Mouse (Mus musculus): ENCODE data around the gene Zfp940. TPM values are rescaled to one million over a fixed set of nuclear protein-coding genes. Genes with fewer than 3 reads are reported as not detected.

The Zfp940 gene
- polyA plus RNA-seq, 1 experiment from 2014 or later, result 5.6 TPM

- no peak overlapping the region for H3K27ac ChIP-seq
- H3K27me3 ChIP-seq, result no peaks in the 10 kb centered on the region
- H3K4me3 ChIP-seq, result no peak overlapping the region
- H3K36me3 ChIP-seq, result peaks cover 66% of the 10 kb centered on the region
- WGBS, result 34% methylated on average over 27 of the region's 27 CpGs
- no peak for ATAC-seq (ENCODE audit: insufficient number of reproducible peaks, low FRiP score, low TSS enrichment, low read depth)
- H3K4me1 ChIP-seq, result no peaks in the 10 kb centered on the region
- H3K9me3 ChIP-seq, result no peaks in the 10 kb centered on the region
- no peak overlapping the region for H3K9ac ChIP-seq
- no peak overlapping the region for H3K4me2 ChIP-seq
Measured at GRCm38 (mm10) chr7:29792906-29793305, 60.6 kb downstream of the Zfp940 start.

GRCm38 (mm10) chr7:29785888-29786287, 67.6 kb downstream of the Zfp940 start:
- Histone ChIP-seq H3K4me3 (peak overlapping the region; percentile 88), H3K27me3 (no peaks in the 10 kb centered on the region), H3K4me1 (peaks cover 17% of the 10 kb centered on the region), H3K27ac (no peak overlapping the region), H3K4me2 (peak overlapping the region; percentile 73), H3K36me3 (peaks cover 36% of the 10 kb centered on the region), H3K9ac (peak overlapping the region; percentile 17; the same call in 1 of the 2 replicates), H3K9me3 (no peaks in the 10 kb centered on the region)
- WGBS, result 75% methylated on average over 5 of the region's 5 CpGs
- no peak for ATAC-seq (ENCODE audit: insufficient number of reproducible peaks, low FRiP score, low TSS enrichment, low read depth)

- peak overlapping the region; percentile 88 for H3K4me3 ChIP-seq
- peak overlapping the region; percentile 73 for H3K4me2 ChIP-seq
- H3K27ac ChIP-seq, result no peak overlapping the region
- no peaks in the 10 kb centered on the region for H3K27me3 ChIP-seq
- peaks cover 17% of the 10 kb centered on the region for H3K4me1 ChIP-seq
- H3K9ac ChIP-seq, result no peak overlapping the region
- 48% methylated on average over 8 of the region's 8 CpGs for WGBS
- H3K9me3 ChIP-seq, result no peaks in the 10 kb centered on the region
- H3K36me3 ChIP-seq, result peaks cover 27% of the 10 kb centered on the region
- ATAC-seq (ENCODE audit: insufficient number of reproducible peaks, low FRiP score, low TSS enrichment, low read depth), result no peak
Measured at GRCm38 (mm10) chr7:29785023-29785422, 68.4 kb downstream of the Zfp940 start.

- WGBS, result 1% methylated on average over 44 of the region's 45 CpGs
- Histone ChIP-seq H3K9ac (peak within 1 kb of the TSS; percentile 82), H3K27ac (peak within 1 kb of the TSS; percentile 87), H3K4me3 (peak within 1 kb of the TSS; percentile 88), H3K4me1 (peaks cover 17% of the 10 kb centered on the region), H3K4me2 (peak within 1 kb of the TSS; percentile 73), H3K9me3 (no peaks in the 10 kb centered on the region), H3K27me3 (no peaks in the 10 kb centered on the region), H3K36me3 (peaks cover 22% of the 10 kb centered on the region)
- peak; percentile 94 for ATAC-seq (ENCODE audit: insufficient number of reproducible peaks, low FRiP score, low TSS enrichment, low read depth)
Measured at GRCm38 (mm10) chr7:29783871-29784551, 69.5 kb downstream of the Zfp940 start, which contains the start of gene Zfp30. Zfp30 (plus strand) TSS chr7:29783998.

Other genes starting within 250 kb of the Zfp940 start
- gene Catsperg2, start 126.6 kb downstream of the Zfp940 start, polyA plus RNA-seq (2015; fragmentation: Nextera tagmentation; extraction: Ambion mirVana), result not detected in 2 replicates
- 14.0 and 15.4 TPM in 2 replicates for gene Zfp84, start 85.1 kb downstream of the Zfp940 start, polyA plus RNA-seq (2015; fragmentation: Nextera tagmentation; extraction: Ambion mirVana)
- 8.9 and 9.1 TPM in 2 replicates for gene Zfp30, start 69.7 kb downstream of the Zfp940 start, polyA plus RNA-seq (2015; fragmentation: Nextera tagmentation; extraction: Ambion mirVana)
- 14.2 and 14.3 TPM in 2 replicates for gene Zfp790, start 37.6 kb downstream of the Zfp940 start, polyA plus RNA-seq (2015; fragmentation: Nextera tagmentation; extraction: Ambion mirVana)
- gene Zfp420, start 6.3 kb upstream of the Zfp940 start, polyA plus RNA-seq (2015; fragmentation: Nextera tagmentation; extraction: Ambion mirVana), result 6.7 and 7.6 TPM in 2 replicates
- gene Zfp27, start 52.9 kb upstream of the Zfp940 start, polyA plus RNA-seq (2015; fragmentation: Nextera tagmentation; extraction: Ambion mirVana), result 12.4 and 12.7 TPM in 2 replicates
- gene Zfp383, start 54.6 kb upstream of the Zfp940 start, polyA plus RNA-seq (2015; fragmentation: Nextera tagmentation; extraction: Ambion mirVana), result 5.9 and 7.0 TPM in 2 replicates
- gene Zfp74, start 100.4 kb upstream of the Zfp940 start, polyA plus RNA-seq (2015; fragmentation: Nextera tagmentation; extraction: Ambion mirVana), result 11.5 and 11.6 TPM in 2 replicates
- 17.9 and 27.5 TPM in 2 replicates for gene Zfp568, start 130.3 kb upstream of the Zfp940 start, polyA plus RNA-seq (2015; fragmentation: Nextera tagmentation; extraction: Ambion mirVana)
- 5.7 and 6.1 TPM in 2 replicates for gene Zfp14, start 197.7 kb upstream of the Zfp940 start, polyA plus RNA-seq (2015; fragmentation: Nextera tagmentation; extraction: Ambion mirVana)
- gene Zfp82, start 219.2 kb upstream of the Zfp940 start, polyA plus RNA-seq (2015; fragmentation: Nextera tagmentation; extraction: Ambion mirVana), result 8.2 and 8.3 TPM in 2 replicates
- gene Gm26920, start 236.7 kb upstream of the Zfp940 start, polyA plus RNA-seq (2015; fragmentation: Nextera tagmentation; extraction: Ambion mirVana), result 1.1 and 2.3 TPM in 2 replicates
- 9.5 and 12.7 TPM in 2 replicates for gene Zfp566, start 236.9 kb upstream of the Zfp940 start, polyA plus RNA-seq (2015; fragmentation: Nextera tagmentation; extraction: Ambion mirVana)
- gene Zfp260, start 241.1 kb upstream of the Zfp940 start, polyA plus RNA-seq (2015; fragmentation: Nextera tagmentation; extraction: Ambion mirVana), result 132 and 137 TPM in 2 replicates